Mouse (Mus musculus): ENCODE measurements around the gene Flnc. TPM values are rescaled to one million over a fixed set of nuclear protein-coding genes. Genes with fewer than 3 reads are reported as not detected.

Flnc gene
- polyA plus RNA-seq, 2 experiments, result 0.14 to 0.23 TPM

GRCm38 (mm10) chr6:29425118-29425517 lies 7.9 kb upstream of the Flnc start:
- ATAC-seq (ENCODE audit: insufficient read depth) (no peak), DNase-seq (ENCODE audit: low read depth in 3 of 3, low spot score in 3 of 3) (no peak)
- Histone ChIP-seq H3K4me2 (ENCODE audit: low read depth) (no peak overlapping the region), H3K4me3 (ENCODE audit: insufficient read depth in 1 of 2, low read depth in 2 of 2, low read length in 2 of 2) (no peak overlapping the region), H3K27me3 (ENCODE audit: control insufficient read depth, insufficient read depth, low read length) (no peaks in the 10 kb centered on the region; the same call in 1 of the 2 replicates), H3K4me1 (replicated peaks; ENCODE audit: control insufficient read depth in 2 of 2, insufficient read depth in 2 of 2, low read length in 1 of 2) (no peaks in the 10 kb centered on the region), H3K36me3 (replicated peaks; ENCODE audit: control insufficient read depth, insufficient read depth, low read depth) (no peaks in the 10 kb centered on the region), H3K27ac (no peak overlapping the region), H3K9me3 (ENCODE audit: control insufficient read depth, low read length) (no peaks in the 10 kb centered on the region), H3K9ac (replicated peaks) (no peak overlapping the region)
- TF ChIP-seq CTCF (IDR thresholded peaks at IDR 0.05; ENCODE audit: low read depth) (no peak), EP300 (IDR thresholded peaks at IDR 0.05; ENCODE audit: low read depth) (no peak)
- WGBS (ENCODE audit: insufficient replicate concordance), result 72% methylated on average over 8 of the region's 8 CpGs

- no peak overlapping the region for H3K27ac ChIP-seq
- WGBS (ENCODE audit: insufficient replicate concordance), result 63% methylated on average over 6 of the region's 6 CpGs
- H3K27me3 ChIP-seq (ENCODE audit: control insufficient read depth, insufficient read depth, low read length), result peaks cover under 1% of the 10 kb centered on the region
- DNase-seq (ENCODE audit: low read depth in 3 of 3, low spot score in 3 of 3) (no peak), ATAC-seq (ENCODE audit: insufficient read depth) (no peak)
- no peak overlapping the region for H3K4me3 ChIP-seq (ENCODE audit: insufficient read depth in 1 of 2, low read depth in 2 of 2, low read length in 2 of 2)
- H3K4me1 ChIP-seq (replicated peaks; ENCODE audit: control insufficient read depth in 2 of 2, insufficient read depth in 2 of 2, low read length in 1 of 2), result no peaks in the 10 kb centered on the region
- TF ChIP-seq EP300 (IDR thresholded peaks at IDR 0.05; ENCODE audit: low read depth), result no peak
- H3K9ac ChIP-seq (replicated peaks), result no peak overlapping the region
- no peak overlapping the region for H3K4me2 ChIP-seq (ENCODE audit: low read depth)
- no peaks in the 10 kb centered on the region for H3K36me3 ChIP-seq (replicated peaks; ENCODE audit: control insufficient read depth, insufficient read depth, low read depth)
- no peaks in the 10 kb centered on the region for H3K9me3 ChIP-seq (ENCODE audit: control insufficient read depth, low read length)
Measured at GRCm38 (mm10) chr6:29426331-29426730, 6.7 kb upstream of the Flnc start.

- no peak overlapping the region for H3K4me3 ChIP-seq (ENCODE audit: insufficient read depth in 1 of 2, low read depth in 2 of 2, low read length in 2 of 2)
- no peaks in the 10 kb centered on the region for H3K36me3 ChIP-seq (replicated peaks; ENCODE audit: control insufficient read depth, insufficient read depth, low read depth)
- H3K9ac ChIP-seq (replicated peaks), result no peak overlapping the region
- TF ChIP-seq EP300 (IDR thresholded peaks at IDR 0.05; ENCODE audit: low read depth) (no peak), CTCF (IDR thresholded peaks at IDR 0.05; ENCODE audit: low read depth) (no peak)
- 40% methylated on average over 4 of the region's 4 CpGs for WGBS (ENCODE audit: insufficient replicate concordance)
- no peak for DNase-seq (ENCODE audit: low read depth in 3 of 3, low spot score in 3 of 3)
- no peaks in the 10 kb centered on the region for H3K4me1 ChIP-seq (replicated peaks; ENCODE audit: control insufficient read depth in 2 of 2, insufficient read depth in 2 of 2, low read length in 1 of 2)
- no peak for ATAC-seq (ENCODE audit: insufficient read depth)
- H3K27ac ChIP-seq, result no peak overlapping the region
- H3K27me3 ChIP-seq (ENCODE audit: control insufficient read depth, insufficient read depth, low read length), result peaks cover 18% of the 10 kb centered on the region
- no peaks in the 10 kb centered on the region for H3K9me3 ChIP-seq (ENCODE audit: control insufficient read depth, low read length)
- H3K4me2 ChIP-seq (ENCODE audit: low read depth), result no peak overlapping the region
Measured at GRCm38 (mm10) chr6:29428171-29428570, 4.9 kb upstream of the Flnc start.

GRCm38 (mm10) chr6:29430681-29431420 lies 2.2 kb upstream of the Flnc start:
- Histone ChIP-seq H3K27me3 (ENCODE audit: control insufficient read depth, insufficient read depth, low read length) (peaks cover 43% of the 10 kb centered on the region), H3K9ac (replicated peaks) (no peak overlapping the region)
- DNase-seq (ENCODE audit: low read depth in 3 of 3, low spot score in 3 of 3), result no peak

GRCm38 (mm10) chr6:29431473-29431872 lies 1.6 kb upstream of the Flnc start:
- no peak overlapping the region for H3K9ac ChIP-seq (replicated peaks)
- TF ChIP-seq CTCF (IDR thresholded peaks at IDR 0.05; ENCODE audit: low read depth), result no peak
- TF ChIP-seq EP300 (IDR thresholded peaks at IDR 0.05; ENCODE audit: low read depth), result no peak
- H3K9me3 ChIP-seq (ENCODE audit: control insufficient read depth, low read length), result no peaks in the 10 kb centered on the region
- H3K4me2 ChIP-seq (ENCODE audit: low read depth), result no peak overlapping the region
- H3K27me3 ChIP-seq (ENCODE audit: control insufficient read depth, insufficient read depth, low read length), result peaks cover 43% of the 10 kb centered on the region
- ATAC-seq (ENCODE audit: insufficient read depth), result no peak
- no peak overlapping the region for H3K27ac ChIP-seq
- WGBS (ENCODE audit: insufficient replicate concordance), result 35% methylated on average over 5 of the region's 5 CpGs
- DNase-seq (ENCODE audit: low read depth in 3 of 3, low spot score in 3 of 3), result no peak
- no peak overlapping the region for H3K4me3 ChIP-seq (ENCODE audit: insufficient read depth in 1 of 2, low read depth in 2 of 2, low read length in 2 of 2)
- no peaks in the 10 kb centered on the region for H3K4me1 ChIP-seq (replicated peaks; ENCODE audit: control insufficient read depth in 2 of 2, insufficient read depth in 2 of 2, low read length in 1 of 2)
- H3K36me3 ChIP-seq (replicated peaks; ENCODE audit: control insufficient read depth, insufficient read depth, low read depth), result no peaks in the 10 kb centered on the region

More at GRCm38 (mm10) chr6:29430681-29431420, 2.2 kb upstream of the Flnc start:
- no peak overlapping the region for H3K27ac ChIP-seq
- 43% methylated on average over 15 of the region's 15 CpGs for WGBS (ENCODE audit: insufficient replicate concordance)
- no peak for ATAC-seq (ENCODE audit: insufficient read depth)
- no peak overlapping the region for H3K4me3 ChIP-seq (ENCODE audit: insufficient read depth in 1 of 2, low read depth in 2 of 2, low read length in 2 of 2)
- H3K36me3 ChIP-seq (replicated peaks; ENCODE audit: control insufficient read depth, insufficient read depth, low read depth), result no peaks in the 10 kb centered on the region
- H3K9me3 ChIP-seq (ENCODE audit: control insufficient read depth, low read length), result no peaks in the 10 kb centered on the region
- TF ChIP-seq CTCF (IDR thresholded peaks at IDR 0.05; ENCODE audit: low read depth) (no peak), EP300 (IDR thresholded peaks at IDR 0.05; ENCODE audit: low read depth) (no peak)
- no peak overlapping the region for H3K4me2 ChIP-seq (ENCODE audit: low read depth)
- no peaks in the 10 kb centered on the region for H3K4me1 ChIP-seq (replicated peaks; ENCODE audit: control insufficient read depth in 2 of 2, insufficient read depth in 2 of 2, low read length in 1 of 2)
